Mouse (Mus musculus) layer of hippocampus, adult 9-10 months (tissue): Measurements from ENCODE around the gene Slc9a1.

Experiments
- DNase-seq: peaks from one replicate; pipeline ENCODE4 v3.0.0; 2022; ENCODE audit warnings: low spot score

Slc9a1 gene

DNA sequence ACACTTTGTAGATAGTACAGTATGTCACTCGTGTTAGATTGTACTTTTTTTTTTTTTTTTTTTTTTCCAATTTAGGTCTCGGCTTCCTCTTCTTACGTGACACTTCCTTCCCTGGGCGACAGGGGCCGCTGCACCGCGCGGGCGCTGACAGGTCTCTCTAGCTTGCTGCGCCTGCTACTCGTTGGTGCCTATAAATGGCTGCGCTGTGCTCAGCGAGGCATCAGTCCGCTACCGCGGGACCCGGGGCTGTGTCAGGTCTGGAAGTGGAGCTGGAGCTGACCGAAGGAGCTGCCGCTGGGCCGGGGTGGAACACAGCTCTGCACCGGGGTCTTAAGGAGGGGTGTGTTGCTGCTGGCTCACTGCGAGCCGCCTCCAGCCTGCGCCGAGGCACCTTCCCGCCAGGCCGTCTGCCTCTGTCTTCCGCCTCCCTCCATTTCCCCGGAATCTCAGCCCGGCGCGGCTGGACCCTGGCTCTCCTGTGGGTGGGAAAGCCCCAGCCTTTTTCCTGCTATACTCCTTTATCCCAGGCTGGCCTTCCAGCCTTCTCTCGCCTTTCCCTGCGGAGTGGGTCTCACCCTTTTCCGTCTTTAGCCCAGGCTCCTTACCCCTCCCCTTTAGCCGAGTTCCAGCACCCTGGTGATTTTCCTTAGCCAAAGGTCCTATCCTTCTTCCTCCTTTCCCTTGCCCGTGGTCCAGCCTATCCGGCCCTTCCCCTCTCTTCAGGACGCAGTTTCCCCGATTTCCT is at the start of gene Slc9a1:
TSS of gene Slc9a1 (plus strand) at position 154 of the 745 bp plus-strand sequence.
- peak; percentile 81 for DNase-seq

GRCm38 (mm10) chr4:133328129-133328528 is 41.4 kb upstream of the Slc9a1 start:
- DNase-seq, result no peak

- DNase-seq, result no peak
These were observed 39.2 kb upstream of the Slc9a1 start for GRCm38 (mm10) chr4:133330296-133330695.

DNA sequence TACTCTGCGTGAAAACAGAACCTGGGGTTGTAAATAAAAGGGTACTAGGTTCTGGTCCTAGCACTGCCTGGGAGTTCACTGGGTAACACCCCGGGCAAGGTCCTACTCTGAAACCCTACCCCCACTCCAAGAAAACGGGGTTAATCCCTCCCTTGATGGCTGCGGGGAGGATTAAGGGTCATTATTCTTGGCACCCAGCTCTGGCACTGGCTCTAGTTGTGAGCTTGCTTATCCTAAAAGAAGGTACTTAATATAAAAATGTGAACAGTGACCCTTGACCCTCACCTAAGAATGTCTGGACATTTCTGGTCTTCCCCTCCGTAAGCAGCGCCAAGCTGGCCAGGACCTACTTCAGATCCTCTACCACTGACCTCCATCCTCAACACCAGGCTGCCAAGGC is 36.2 kb upstream of the Slc9a1 start:
- no peak for DNase-seq

- DNase-seq, result no peak
These were observed 31.5 kb upstream of the Slc9a1 start for GRCm38 (mm10) chr4:133337833-133338520.

DNA sequence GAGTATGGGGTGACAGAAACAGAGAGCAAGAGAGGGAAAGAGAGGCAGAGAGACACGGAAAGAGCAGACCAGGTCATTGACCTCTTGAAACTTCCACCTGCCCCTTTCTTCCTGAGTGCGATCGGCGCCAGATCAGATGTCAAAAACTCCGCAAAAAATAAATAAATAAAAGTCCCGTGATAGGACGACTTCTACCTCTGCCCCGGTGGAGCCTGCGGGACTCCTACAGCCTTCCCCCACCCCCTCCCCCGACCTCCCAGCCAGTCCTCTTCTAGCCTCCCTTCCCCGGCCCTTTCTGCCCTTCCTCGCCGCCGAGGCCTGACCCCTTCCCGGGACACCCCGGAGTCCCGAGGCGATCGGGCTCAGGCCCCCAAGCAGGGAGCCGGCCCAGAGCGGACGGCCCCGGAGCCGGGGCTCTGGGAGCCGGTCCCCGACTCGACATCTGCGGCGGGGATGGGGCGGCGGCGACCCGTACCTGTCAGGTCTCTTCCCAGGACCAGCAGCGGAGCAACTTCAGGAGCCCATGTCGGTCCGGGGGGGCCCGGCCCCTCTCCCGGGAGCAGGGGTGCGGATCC is 30.9 kb upstream of the Slc9a1 start:
- DNase-seq, result no peak

DNA sequence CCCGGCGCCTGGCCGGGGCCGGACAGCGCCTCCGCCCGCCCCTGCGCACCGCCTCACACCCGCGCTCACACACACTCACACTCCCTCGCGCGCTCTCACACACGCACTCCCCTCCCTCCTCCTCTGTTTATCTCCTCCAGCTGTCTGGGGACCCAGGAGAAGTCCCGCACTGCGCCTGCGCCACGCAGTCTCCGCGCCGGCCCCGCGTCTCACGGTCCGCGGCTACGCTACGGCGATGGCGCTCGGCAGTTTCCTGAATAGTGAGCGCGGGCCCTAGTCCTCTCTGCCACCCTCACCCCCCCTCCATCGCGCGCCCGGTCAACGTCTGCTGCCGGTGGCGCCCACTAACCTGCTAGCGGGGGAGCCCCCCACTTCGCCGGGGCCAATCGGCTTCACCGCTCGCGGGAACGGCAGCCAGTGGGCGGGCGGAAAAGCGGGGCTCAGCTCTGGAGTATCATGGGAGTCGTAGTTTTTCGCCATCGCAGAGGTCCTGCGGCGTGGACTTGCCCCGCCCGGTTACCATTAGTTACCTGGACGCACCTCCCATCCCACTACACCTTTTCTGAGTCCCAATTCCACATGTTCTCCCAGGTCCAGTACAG is 30.3 kb upstream of the Slc9a1 start:
- peak; percentile 94 for DNase-seq

DNA sequence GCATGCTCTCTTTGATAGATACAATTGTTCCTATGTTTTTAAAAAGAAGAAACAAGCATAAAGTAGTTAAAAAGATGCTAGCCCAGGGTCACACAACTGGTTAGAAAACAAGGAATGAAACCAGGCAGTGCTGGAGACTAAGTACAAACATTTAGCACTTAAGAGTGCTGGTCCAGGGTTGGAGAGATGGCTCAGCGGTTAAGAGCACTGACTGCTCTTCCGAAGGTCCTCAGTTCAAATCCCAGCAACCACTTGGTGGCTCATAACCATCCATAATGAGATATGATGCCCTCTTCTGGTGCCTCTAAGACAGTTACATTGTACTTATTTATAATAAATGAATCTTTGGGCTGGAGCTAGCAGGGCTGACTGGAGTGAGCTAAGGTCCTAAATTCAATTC is 29.3 kb upstream of the Slc9a1 start:
- no peak for DNase-seq

DNA sequence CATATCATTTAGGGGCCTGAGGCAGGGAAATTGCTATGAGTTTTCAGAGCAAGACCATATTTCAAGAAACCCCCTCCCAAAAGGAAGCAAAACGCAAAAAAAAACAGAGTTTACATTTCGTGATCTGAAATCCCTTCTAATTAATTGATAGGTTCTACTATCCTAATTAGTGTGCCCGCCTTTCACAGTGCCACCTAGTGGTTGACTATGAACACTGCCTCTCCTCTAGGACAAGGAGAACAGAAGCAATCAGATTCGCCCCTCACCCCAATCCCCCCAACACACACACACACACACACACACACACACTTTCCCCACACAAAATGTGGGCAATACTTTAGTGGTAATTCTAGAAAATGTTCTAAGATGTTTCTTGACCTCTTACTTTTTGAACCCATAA is 25.4 kb upstream of the Slc9a1 start:
- peak; percentile 26 for DNase-seq

DNA sequence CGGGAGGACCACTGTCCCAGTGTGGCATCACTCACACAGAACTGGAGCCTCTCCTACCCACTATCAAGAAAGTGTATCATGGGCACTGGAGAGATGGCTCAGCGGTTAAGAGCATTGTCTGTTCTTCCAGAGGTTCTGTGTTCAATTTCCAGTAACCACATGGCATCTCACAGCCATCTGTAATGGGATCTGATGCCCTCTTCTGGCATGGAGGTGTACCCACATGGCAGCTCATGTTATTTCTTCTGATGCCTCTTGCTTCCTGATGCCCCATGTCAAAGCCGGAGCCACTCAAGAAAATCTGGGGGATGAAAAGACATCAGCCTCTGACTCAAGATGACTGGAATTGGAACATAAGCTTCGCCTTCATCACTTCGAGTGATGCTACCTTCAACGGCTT is 23.8 kb upstream of the Slc9a1 start:
- DNase-seq, result no peak

GRCm38 (mm10) chr4:133346577-133346976 is 22.9 kb upstream of the Slc9a1 start:
- no peak for DNase-seq

DNA sequence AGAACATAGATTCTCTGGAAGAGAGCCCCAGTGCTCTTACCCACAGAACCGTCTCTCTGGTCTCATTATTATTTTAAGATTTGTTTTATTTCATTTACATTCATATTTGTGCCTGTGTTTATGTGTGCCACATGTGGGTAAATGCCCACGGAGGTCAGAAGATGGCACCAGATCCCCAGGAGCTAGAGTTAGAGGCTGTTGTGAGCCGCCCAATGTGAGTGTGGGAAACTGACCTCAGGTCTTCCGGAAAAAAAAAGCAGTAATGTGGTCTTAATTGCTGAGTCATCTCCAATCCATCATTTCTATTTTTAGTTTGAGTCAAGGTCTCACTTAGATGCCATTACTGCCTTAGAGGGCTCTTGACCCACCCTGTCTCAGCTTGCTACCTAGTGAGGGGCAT is 21.9 kb upstream of the Slc9a1 start:
- DNase-seq, result no peak

GRCm38 (mm10) chr4:133348051-133348775 is 21.3 kb upstream of the Slc9a1 start:
- no peak for DNase-seq

DNA sequence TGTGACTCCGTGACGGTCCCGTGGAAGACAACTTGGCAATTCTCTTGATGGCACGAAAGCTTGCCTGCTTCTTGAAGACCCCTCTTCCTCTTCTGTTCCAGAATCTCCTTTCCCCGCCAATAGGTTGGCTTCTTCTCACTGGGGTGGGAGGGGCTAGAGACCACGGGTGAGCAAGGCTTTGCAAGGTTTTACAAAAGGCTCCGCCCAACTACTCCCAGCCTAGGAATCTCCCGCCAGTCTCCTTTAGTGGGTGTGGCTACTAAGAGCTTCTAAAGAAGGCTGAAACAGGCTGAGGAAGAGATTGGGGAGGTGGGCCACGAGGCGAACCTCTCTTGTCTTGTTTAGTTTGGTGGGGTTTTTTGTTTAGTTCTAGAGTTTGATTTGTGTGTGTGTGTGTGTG is 16.7 kb upstream of the Slc9a1 start:
- DNase-seq, result no peak

- no peak for DNase-seq
These were observed 15.8 kb upstream of the Slc9a1 start, which contains the start of gene Wdtc1 for GRCm38 (mm10) chr4:133353367-133354365. Gene Wdtc1 (minus strand): TSS chr4:133353481.

DNA sequence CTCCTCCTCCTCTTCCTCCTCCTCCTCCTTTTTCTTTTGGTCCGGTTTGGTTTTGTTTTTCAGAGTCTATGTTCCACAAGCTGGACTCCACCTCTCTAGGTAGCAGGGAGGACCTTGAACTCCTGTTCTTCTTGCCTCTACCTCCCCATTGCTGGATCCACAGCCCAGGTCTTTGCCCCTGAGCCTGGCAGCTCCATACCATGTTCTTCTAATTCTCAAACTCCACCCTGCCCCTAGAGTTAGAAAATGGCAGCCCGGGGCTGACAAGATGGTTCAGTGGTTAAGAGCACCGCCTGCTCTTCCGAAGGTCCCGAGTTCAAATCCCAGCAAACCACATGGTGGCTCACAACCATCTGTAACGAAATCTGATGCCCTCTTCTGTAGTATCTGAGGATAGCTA is 14.9 kb upstream of the Slc9a1 start:
- no peak for DNase-seq

DNA sequence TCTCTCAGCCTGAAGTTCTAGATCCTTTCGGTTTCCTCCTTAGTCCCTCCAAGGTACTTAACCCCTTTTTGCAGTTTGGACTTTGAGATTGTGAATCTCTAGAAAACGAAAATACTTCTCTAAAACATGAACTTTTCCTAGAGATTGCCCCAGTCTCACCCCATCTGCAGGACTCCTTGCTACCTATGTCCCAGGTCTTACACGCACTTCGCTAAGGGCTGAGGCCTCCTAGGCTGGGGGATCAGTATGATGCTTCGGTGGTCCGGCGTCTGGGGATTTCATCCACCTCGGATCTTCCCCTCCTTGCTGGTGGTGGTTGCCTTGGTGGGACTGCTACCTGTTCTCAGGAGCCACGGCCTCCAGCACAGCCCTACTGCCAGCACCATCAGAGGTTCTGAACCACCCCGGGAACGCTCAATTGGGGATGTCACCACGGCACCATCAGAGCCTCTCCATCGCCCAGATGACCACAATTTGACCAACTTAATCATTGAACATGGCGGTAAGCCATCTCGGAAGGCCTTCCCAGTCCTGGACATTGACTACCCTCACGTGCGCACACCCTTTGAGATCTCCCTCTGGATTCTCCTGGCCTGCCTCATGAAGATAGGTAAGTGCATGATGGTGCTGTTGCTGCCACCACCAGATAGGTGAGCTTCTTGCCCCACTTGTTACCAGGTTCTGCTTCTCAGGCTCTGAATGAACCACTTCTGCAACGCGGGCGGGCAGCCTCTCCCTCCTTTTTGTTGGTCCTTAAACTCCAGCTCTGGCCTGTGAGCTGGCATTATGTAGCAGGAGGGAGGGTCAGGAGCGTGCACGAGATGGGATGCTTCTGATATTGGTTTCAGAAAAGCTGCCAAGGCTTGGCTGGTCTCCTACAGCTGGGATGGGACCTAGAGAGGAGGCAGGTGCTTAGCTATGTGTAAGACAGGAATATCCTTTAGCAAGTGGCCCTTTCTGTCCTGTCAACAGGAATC is 1.1 kb downstream of the Slc9a1 start:
- no peak for DNase-seq

DNA sequence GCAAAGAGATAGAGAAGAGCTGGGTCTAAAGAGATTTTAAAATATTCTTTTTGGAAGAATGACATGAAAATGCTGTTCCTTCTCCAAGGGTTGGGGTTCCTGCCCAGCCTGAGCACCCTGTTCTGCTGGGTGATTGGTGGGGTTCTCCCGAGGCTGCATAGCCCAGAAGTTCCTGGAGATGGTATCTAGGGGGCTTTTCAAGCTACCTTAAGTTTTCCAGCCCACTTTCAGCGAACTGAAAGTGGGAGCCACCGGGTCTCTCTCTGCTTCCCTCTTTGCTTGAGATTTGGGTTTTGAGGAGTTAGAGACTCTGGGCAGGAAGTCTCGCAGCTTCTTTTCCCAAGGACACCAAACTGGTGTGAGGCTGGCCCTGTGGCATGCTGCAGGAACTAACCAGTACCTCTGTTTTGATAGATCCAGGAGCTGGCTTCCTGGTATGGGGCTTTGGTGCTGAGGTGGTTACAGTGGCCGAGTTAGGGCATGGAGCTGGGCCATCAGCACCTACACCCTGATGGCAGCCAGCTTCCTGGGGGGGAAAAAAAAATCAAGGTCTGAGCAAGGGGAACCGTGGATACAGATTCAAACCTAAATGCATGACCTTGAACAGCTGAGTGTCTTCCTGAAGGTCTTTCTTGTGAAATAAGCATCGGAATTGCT is 2.2 kb downstream of the Slc9a1 start:
- no peak for DNase-seq

DNA sequence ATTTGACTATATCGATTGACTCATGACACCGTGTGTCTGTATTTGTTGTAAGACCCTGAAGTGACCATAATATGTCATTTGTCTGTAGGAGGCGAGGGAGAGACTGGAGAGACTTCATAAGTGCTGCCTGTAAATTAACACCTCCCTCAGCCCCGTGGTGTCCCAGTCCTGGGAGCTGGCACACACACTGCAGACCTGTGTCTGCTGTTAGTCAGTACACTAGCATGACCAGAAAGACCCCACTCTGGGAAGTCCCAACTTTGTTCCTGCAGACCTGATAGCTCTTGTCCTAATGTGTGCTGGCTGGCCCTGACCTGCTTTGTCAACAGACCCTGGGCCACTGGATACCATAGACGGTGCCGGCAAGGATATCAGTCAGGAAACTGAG is 2.8 kb downstream of the Slc9a1 start:
- DNase-seq, result no peak
